Mouse (Mus musculus): ENCODE data around the gene Zfp940. TPM values are rescaled to one million over a fixed set of nuclear protein-coding genes. Genes with fewer than 3 reads are reported as not detected.
A peak's percentile ranks its signal among the peaks of the same experiment; 100 is the strongest.

Gene Zfp940
- total RNA-seq, 4 experiments from 2014 or later: 14.3 to 21.6 (median 18.6) TPM

- DNase-seq (ENCODE audit: low spot score in 2 of 2): no peak
Observed at GRCm38 (mm10) chr7:29812244-29812643, 41.2 kb downstream of the Zfp940 start.

- DNase-seq (ENCODE audit: low spot score in 2 of 2): no peak
Observed at GRCm38 (mm10) chr7:29807046-29807445, 46.4 kb downstream of the Zfp940 start.

- DNase-seq (ENCODE audit: low spot score in 2 of 2): no peak
Observed at GRCm38 (mm10) chr7:29792906-29793305, 60.6 kb downstream of the Zfp940 start.

GRCm38 (mm10) chr7:29785888-29786287, 67.6 kb downstream of the Zfp940 start:
- no peak for DNase-seq (ENCODE audit: low spot score in 2 of 2)

- no peak for DNase-seq (ENCODE audit: low spot score in 2 of 2)
Observed at GRCm38 (mm10) chr7:29785023-29785422, 68.4 kb downstream of the Zfp940 start.

GRCm38 (mm10) chr7:29783871-29784551, 69.5 kb downstream of the Zfp940 start, which contains the start of gene Zfp30:
Zfp30 (plus strand) TSS chr7:29783998.
- DNase-seq (ENCODE audit: low spot score in 2 of 2): peak; percentile 74 to 82

Other genes with a start within 250 kb of the Zfp940 start
- gene Catsperg2, start 126.6 kb downstream of the Zfp940 start, total RNA-seq (2022): under 1 TPM in 1 of 4 experiments, not detected in 3; 0.16 TPM
- gene Zfp84, start 85.1 kb downstream of the Zfp940 start, total RNA-seq (2022): 10 to 100 TPM; 16.7 to 18.4 (median 17.4) TPM
- gene Zfp30, start 69.7 kb downstream of the Zfp940 start, total RNA-seq (2022): 10 to 100 TPM; 10.2 to 11.5 (median 11.0) TPM
- 10 to 100 TPM; 20.5 to 23.8 (median 21.1) TPM for gene Zfp790, start 37.6 kb downstream of the Zfp940 start, total RNA-seq (2022)
- 10 to 100 TPM; 13.7 to 16.2 (median 14.9) TPM for gene Zfp420, start 6.3 kb upstream of the Zfp940 start, total RNA-seq (2022)
- gene Zfp27, start 52.9 kb upstream of the Zfp940 start, total RNA-seq (2022): 10 to 100 TPM; 17.5 to 22.5 (median 18.0) TPM
- gene Zfp383, start 54.6 kb upstream of the Zfp940 start, total RNA-seq (2022): 1 to 10 TPM; 8.0 to 9.5 (median 8.8) TPM
- gene Zfp74, start 100.4 kb upstream of the Zfp940 start, total RNA-seq (2022): 10 to 100 TPM; 16.6 to 17.9 (median 17.6) TPM
- 1 to 10 TPM; 4.0 to 6.8 (median 4.9) TPM for gene Zfp568, start 130.3 kb upstream of the Zfp940 start, total RNA-seq (2022)
- 10 to 100 TPM in 2 of 4 experiments, 1 to 10 TPM in 2; 7.5 to 10.8 (median 9.9) TPM for gene Zfp14, start 197.7 kb upstream of the Zfp940 start, total RNA-seq (2022)
- gene Zfp82, start 219.2 kb upstream of the Zfp940 start, total RNA-seq (2022): 1 to 10 TPM; 5.7 to 6.5 (median 5.7) TPM
- under 1 TPM in 1 of 4 experiments, not detected in 3; 0.58 TPM for gene Gm26920, start 236.7 kb upstream of the Zfp940 start, total RNA-seq (2022)
- gene Zfp566, start 236.9 kb upstream of the Zfp940 start, total RNA-seq (2022): 10 to 100 TPM in 2 of 4 experiments, 1 to 10 TPM in 2; 9.3 to 11.2 (median 10.4) TPM
- 10 to 100 TPM; 65.7 to 79.1 (median 70.9) TPM for gene Zfp260, start 241.1 kb upstream of the Zfp940 start, total RNA-seq (2022)